Mouse (Mus musculus) thymus, adult 2 months (tissue): ENCODE data around the gene Ndufs5.

ENCODE experiments used
- CTCF ChIP-seq: fragments of 200-500 bp; IDR thresholded peaks from 2 replicates; pipeline ENCODE4 v1.5.1; 2012; ENCODE audit warnings: mild to moderate bottlenecking, control low read depth, low read length, moderate library complexity, borderline replicate concordance; ENCODE audit not compliant: control insufficient read depth, poor library complexity, insufficient read depth; ENCODE audit errors: extremely low read depth
- POLR2A ChIP-seq: fragments of 200-500 bp; IDR thresholded peaks from 2 replicates; pipeline ENCODE4 v1.6.1; 2012; ENCODE audit warnings: mild to moderate bottlenecking, low read length, control low read depth, moderate library complexity; ENCODE audit not compliant: control insufficient read depth, poor library complexity, insufficient read depth; ENCODE audit errors: extremely low read depth

GRCm38 (mm10) chr4:123665681-123666278 lies 52.2 kb downstream of the Ndufs5 start:
- TF ChIP-seq POLR2A (no peak), CTCF (no peak)
